Mouse (Mus musculus): ENCODE measurements around the gene Myl9. TPM values are rescaled to one million over a fixed set of nuclear protein-coding genes. Genes with fewer than 3 reads are reported as not detected.

Gene Myl9
- polyA plus RNA-seq (2014; fragmentation: Illumina TruSeq; extraction: RNeasy Lipid Tissue Mini Kit (QIAGEN cat#74804); ENCODE audit: low read depth, low replicate concordance), result 7.4 TPM

DNA sequence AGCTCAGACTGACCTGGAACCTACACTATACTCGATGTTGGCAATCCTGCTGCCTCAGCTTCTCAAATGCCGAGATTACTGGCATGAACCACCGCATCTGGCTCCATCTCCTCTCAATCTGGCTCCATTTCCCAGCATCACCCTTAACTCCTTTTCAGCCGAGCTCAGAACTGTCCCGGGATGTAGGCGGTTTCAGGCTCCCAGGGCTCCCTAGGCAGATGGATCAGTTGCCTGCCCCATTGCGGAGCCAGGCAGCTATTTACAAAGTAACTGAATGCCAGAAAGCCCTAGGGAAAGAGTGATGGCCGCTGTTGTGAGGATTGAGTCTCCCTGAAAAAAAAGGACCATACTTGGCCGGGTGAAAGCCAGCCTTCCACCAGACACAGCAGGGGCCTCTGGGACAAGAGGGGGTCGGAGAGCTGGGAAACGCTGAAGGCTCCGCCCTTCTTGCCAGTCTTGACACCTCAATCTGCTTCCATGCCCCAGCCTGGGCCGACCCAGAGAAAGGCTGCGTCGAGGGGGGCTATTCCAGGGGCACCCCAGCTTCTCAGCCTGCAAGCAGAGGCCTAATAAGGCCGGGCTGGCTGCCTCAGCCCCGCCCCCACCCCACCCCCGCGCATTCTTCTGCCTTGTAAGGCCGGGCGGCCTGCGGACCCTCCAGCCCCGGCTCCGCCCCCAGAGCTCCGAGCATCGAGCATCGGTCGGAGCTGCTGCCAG is at the start of gene Myl9:
Myl9 (plus strand) TSS at position 683 of the 717 bp plus-strand sequence.

Other genes with a start within 250 kb of the Myl9 start
- 5.5 TPM for gene Aar2, start 227.8 kb upstream of the Myl9 start, polyA plus RNA-seq (2014; fragmentation: Illumina TruSeq; extraction: RNeasy Lipid Tissue Mini Kit (QIAGEN cat#74804); ENCODE audit: low read depth, low replicate concordance)
- 2.3 TPM for gene Dlgap4, start 161.7 kb upstream of the Myl9 start, polyA plus RNA-seq (2014; fragmentation: Illumina TruSeq; extraction: RNeasy Lipid Tissue Mini Kit (QIAGEN cat#74804); ENCODE audit: low read depth, low replicate concordance)
- gene Tgif2, start 64.6 kb downstream of the Myl9 start, polyA plus RNA-seq (2014; fragmentation: Illumina TruSeq; extraction: RNeasy Lipid Tissue Mini Kit (QIAGEN cat#74804); ENCODE audit: low read depth, low replicate concordance), result 0.77 TPM
- gene 4930518I15Rik, start 82.5 kb downstream of the Myl9 start, polyA plus RNA-seq (2014; fragmentation: Illumina TruSeq; extraction: RNeasy Lipid Tissue Mini Kit (QIAGEN cat#74804); ENCODE audit: low read depth, low replicate concordance), result 0.81 TPM
- gene Rab5if, start 87.7 kb downstream of the Myl9 start, polyA plus RNA-seq (2014; fragmentation: Illumina TruSeq; extraction: RNeasy Lipid Tissue Mini Kit (QIAGEN cat#74804); ENCODE audit: low read depth, low replicate concordance), result 150 TPM
- not detected for gene Sla2, start 111.8 kb downstream of the Myl9 start, polyA plus RNA-seq (2014; fragmentation: Illumina TruSeq; extraction: RNeasy Lipid Tissue Mini Kit (QIAGEN cat#74804); ENCODE audit: low read depth, low replicate concordance)
- 77.1 TPM for gene Ndrg3, start 216.6 kb downstream of the Myl9 start, polyA plus RNA-seq (2014; fragmentation: Illumina TruSeq; extraction: RNeasy Lipid Tissue Mini Kit (QIAGEN cat#74804); ENCODE audit: low read depth, low replicate concordance)
- 7.1 TPM for gene Dsn1, start 231.7 kb downstream of the Myl9 start, polyA plus RNA-seq (2014; fragmentation: Illumina TruSeq; extraction: RNeasy Lipid Tissue Mini Kit (QIAGEN cat#74804); ENCODE audit: low read depth, low replicate concordance)

Data from kidney, adult 10 weeks (tissue).